Mouse (Mus musculus) bone marrow macrophage, adult 2 months (primary cell): Measurements from ENCODE around the gene Nol11. TPM values are rescaled to one million over a fixed set of nuclear protein-coding genes. Genes with fewer than 3 reads are reported as not detected.
A peak's percentile ranks its signal among the peaks of the same experiment; 100 is the strongest.

Source experiments
- H3K27ac ChIP-seq: 2 replicates; pipeline ENCODE4 v1.5.1; 2012; ENCODE audit warnings: low read depth, low read length; ENCODE audit not compliant: insufficient read depth
- H3K4me1 ChIP-seq: 2 replicates; pipeline ENCODE4 v1.6.1; 2012; ENCODE audit warnings: low read length; ENCODE audit not compliant: control insufficient read depth, insufficient read depth
- H3K4me3 ChIP-seq: 2 replicates; pipeline ENCODE4 v1.5.1; 2012; ENCODE audit warnings: mild to moderate bottlenecking, low read length, moderate library complexity; ENCODE audit not compliant: insufficient read depth
- CTCF ChIP-seq: IDR thresholded peaks from 2 replicates; pipeline ENCODE4 v1.5.1; 2012; ENCODE audit warnings: low read depth, mild to moderate bottlenecking, low read length, moderate library complexity
- POLR2A ChIP-seq: IDR thresholded peaks from 2 replicates; pipeline ENCODE4 v1.6.1; 2012; ENCODE audit warnings: mild to moderate bottlenecking, low read depth, low read length, borderline replicate concordance
- polyA plus RNA-seq: library from polyadenylated mRNA; stranded (reverse); fragments of >200 nt; gene quantifications from 2 replicates; pipeline ENCODE4 v1.2.4, GENCODE M21; 2012; ENCODE audit not compliant: missing spikeins, insufficient read depth, insufficient read length

The Nol11 gene
- polyA plus RNA-seq, 1 experiment, result 18.4 TPM

DNA sequence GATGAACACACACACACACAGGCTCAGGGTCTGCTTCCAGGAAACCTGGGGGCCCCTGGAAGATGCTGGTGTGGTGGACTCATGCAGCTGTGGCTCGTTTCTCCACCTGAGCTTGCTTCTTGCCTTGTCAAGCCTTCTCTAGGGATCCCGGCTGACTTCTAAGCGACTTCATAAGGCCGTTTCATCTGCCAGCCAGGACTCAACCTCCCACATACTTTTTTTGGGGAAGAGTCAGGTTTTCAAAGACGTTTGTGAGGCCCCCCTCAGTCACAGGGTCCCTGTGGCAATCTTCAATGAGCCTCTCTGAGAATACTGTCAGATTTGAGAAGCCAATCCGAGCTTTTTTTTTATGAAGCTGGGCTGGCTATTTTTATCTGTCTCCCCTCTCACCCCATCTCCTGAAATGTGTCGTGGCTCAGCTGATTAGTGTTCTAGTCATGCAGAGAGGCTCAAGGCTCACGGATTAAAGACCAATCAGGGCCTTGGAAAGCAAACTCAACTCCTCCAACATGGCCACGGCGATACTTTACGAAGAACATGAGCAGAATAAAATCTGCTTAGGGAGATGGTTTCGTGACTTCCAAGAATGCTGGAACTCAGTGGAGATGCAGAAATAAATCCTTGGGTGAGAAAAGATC is 33.5 kb upstream of the Nol11 start:
- no peak overlapping the region for H3K27ac ChIP-seq
- TF ChIP-seq POLR2A (no peak), CTCF (no peak)
- H3K4me1 ChIP-seq, result peaks cover 6% of the 10 kb centered on the region; the same call in 1 of the 2 replicates
- H3K4me3 ChIP-seq, result no peak overlapping the region

DNA sequence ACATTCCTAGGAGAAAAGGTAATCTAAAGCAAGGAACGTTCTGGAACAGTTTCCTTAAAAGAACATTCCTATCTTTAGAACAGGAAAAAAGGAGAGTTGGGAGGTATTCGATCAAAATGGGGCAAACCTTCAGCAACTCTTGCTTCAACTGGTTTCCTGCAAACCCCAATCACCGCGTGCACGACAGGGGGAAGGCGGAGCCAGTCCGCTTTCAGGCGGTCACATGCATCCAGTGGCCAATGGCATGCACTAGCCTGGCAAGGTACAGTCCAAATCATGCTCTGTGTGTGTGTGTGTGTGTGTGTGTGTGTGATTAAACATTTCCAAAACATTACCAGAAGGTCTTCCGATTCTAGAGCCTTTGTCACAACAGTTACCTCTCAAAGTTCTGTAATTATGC is 25.9 kb upstream of the Nol11 start:
- no peak for TF ChIP-seq POLR2A
- no peak overlapping the region for H3K4me3 ChIP-seq
- no peak overlapping the region for H3K27ac ChIP-seq
- no peaks in the 10 kb centered on the region for H3K4me1 ChIP-seq

DNA sequence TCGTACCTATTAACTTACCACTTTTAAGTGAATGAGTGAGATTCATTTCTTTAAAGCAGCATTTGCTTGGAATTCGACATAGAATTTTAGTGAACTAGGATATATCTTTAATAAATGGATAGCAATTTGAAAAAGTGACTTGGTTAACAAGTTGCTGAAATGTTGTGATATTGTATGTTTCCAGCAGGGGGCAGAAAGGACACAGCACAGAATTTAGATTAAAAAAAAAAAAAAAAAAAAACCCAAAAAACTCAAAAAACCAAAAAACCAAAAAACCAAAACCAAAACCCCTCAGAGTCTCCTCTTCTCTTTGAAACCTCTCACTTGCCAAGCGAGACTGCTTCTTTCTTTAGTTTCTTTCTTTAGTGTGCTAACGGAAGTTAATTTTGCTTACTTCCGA is 24.6 kb upstream of the Nol11 start:
- TF ChIP-seq CTCF (no peak), POLR2A (no peak)
- Histone ChIP-seq H3K27ac (no peak overlapping the region), H3K4me1 (peaks cover 6% of the 10 kb centered on the region), H3K4me3 (no peak overlapping the region)

DNA sequence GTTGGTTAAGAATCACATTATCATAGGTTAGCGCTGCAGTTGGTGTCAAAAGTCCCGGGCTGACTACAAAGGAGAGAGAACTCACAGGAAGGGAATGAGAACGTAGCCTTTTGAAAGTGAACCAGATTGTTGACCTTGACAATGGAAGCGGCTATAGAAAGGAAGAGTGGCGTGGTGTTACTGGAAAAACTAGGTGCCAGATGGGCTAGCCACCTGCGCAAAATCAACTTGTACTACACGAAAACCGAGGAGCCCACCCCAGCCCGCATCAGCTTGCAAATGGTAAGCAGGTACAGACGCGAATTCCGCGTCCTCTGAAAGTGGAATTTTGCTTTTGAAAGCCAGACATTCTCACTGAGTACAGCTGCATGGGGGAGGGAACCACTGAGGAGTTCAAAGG is 20.6 kb upstream of the Nol11 start:
- Histone ChIP-seq H3K27ac (no peak overlapping the region), H3K4me3 (no peak overlapping the region), H3K4me1 (peaks cover 6% of the 10 kb centered on the region)
- TF ChIP-seq POLR2A (no peak), CTCF (no peak)

DNA sequence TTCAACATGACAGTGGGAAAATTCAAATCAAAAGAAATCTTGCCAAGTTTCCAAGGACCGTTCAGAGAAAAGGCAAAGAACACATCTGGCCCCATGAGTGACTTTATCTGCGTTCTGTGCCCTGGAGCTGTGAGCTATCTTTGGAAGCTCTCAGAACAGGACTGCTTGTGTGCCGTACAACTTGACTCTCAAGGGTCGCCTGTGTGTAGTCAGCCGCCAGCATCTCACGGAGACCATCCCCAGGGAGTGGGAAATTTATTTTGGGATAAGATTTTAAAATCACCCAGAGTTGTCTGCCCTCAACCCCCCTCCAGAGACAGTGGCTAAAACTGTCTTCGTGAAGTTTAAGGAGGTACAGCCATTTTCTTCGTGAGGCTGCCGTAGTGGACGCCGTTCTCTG is 12.6 kb upstream of the Nol11 start:
- Histone ChIP-seq H3K4me1 (no peaks in the 10 kb centered on the region), H3K27ac (no peak overlapping the region), H3K4me3 (no peak overlapping the region)
- TF ChIP-seq POLR2A, result no peak

DNA sequence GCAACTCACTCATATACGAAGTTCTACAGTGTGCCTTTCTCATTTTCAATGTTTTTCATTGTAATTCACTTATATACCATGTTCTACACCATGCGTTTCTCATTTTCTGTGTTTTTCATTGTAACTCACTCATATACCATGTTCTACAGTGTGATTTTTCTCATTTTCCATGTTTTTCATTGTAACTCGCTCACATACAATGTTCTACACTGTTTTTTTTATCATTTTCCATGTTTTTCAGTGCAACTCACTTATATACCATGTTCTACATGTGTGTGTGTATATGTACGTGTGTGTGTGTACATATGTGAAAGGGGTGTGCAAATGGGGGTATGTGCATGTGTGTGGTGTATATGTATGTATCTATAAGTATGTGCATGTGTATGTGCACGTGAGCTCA is 10.1 kb upstream of the Nol11 start:
- no peak for TF ChIP-seq CTCF
- no peak for TF ChIP-seq POLR2A
- no peak overlapping the region for H3K27ac ChIP-seq
- no peak overlapping the region for H3K4me3 ChIP-seq
- no peaks in the 10 kb centered on the region for H3K4me1 ChIP-seq

DNA sequence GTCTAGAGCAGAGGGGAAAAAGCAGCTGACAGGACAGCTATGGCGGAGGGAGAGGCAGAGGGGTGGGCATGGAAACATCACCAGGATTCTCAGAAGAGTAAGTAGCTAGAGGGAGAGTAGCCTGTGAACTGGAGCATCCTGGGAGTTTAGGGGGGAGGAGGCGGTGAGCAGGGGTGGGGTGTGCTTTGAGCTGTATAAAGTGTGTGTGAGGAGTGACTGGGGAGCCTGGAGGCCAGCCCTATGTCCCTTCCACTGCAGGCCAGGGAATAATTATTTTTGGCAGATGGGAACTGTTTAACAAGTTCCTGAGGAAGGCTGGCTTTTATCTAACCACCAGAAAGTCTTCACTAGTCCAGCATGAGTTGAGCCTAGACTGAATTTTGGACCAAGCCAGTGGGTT is 6.2 kb upstream of the Nol11 start:
- no peaks in the 10 kb centered on the region for H3K4me1 ChIP-seq
- TF ChIP-seq POLR2A (no peak), CTCF (no peak)
- H3K4me3 ChIP-seq, result no peak overlapping the region
- no peak overlapping the region for H3K27ac ChIP-seq

DNA sequence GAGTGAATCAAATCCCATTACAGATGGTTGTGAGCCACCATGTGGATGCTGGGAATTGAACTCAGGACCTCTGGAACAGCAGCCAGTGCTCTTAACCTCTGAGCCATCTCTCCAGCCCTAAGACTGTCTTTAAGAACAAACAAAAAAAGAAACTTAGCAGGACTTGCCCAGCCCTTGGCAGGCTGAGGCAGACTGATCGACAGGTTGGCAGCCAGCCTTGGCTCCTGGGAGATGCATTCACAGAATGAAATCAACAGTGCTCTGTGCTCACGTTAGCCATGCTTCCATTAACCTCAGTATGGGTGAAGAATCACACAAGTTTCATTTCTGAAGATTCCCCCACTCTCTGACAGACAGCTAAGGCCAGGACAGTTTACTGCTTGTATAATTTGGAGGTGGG is 1.2 kb upstream of the Nol11 start:
- peaks cover 3% of the 10 kb centered on the region; the same call in 1 of the 2 replicates for H3K4me1 ChIP-seq
- no peak overlapping the region for H3K27ac ChIP-seq
- TF ChIP-seq POLR2A (no peak), CTCF (no peak)
- H3K4me3 ChIP-seq, result no peak overlapping the region

DNA sequence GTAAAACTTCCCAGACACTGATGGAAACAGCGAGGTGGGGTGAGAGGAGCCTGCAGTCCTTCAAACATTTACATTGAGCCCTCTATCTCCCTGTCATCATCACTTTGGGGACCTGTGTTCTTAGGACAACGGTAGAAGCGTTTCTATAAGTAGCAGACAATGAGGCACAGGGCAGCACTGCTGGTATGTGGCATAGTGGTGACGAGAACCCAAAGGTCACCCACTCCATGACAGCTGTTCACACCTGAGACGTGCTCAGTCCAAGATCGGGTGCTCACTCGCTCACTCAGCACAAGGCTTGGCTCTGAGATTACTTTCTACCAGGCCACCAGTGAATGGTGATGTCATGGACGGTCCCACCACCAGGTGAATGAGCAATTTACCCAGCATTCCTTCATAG is 5.4 kb downstream of the Nol11 start:
- Histone ChIP-seq H3K27ac (no peak overlapping the region), H3K4me3 (no peak overlapping the region), H3K4me1 (no peaks in the 10 kb centered on the region)
- TF ChIP-seq CTCF (no peak), POLR2A (no peak)

DNA sequence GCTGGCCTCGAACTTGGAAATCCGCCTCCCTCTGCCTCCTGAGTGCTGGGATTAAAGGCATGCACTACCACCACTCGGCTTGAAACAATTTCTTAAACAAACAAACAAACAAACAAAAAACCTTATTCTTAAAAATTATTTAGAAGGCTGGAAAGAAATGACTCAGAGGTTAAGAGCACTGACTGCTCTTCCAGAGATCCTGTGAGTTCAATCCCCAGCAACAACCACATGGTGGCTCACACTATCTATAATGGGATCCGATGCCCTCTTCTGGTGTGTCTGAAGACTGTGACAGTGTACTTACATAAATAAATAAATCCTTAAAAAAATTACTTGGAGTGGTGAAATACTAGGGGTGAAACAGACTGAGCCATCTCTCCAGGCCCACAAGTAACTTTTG is 28.0 kb downstream of the Nol11 start:
- no peaks in the 10 kb centered on the region for H3K4me1 ChIP-seq
- TF ChIP-seq POLR2A, result no peak
- no peak for TF ChIP-seq CTCF
- no peak overlapping the region for H3K27ac ChIP-seq
- H3K4me3 ChIP-seq, result no peak overlapping the region

DNA sequence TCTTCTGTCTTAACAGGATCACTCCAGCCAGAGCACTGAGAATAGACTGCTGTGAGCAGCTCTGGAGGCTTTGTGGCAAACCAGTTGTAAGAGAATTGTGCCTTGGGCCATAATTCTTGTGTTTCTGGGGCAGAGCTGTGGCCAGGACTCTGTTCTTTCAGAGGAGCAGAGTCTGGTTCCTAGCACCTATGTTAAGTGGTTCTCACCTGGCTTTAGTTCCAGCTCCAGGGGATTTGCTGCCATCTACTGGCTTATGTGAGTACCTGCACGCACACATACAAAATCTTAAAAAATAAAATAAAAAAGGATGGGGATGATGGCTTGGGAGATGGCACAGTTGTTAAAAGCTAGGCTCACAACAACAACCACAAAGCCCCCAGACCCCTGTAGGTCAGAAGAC is 30.1 kb downstream of the Nol11 start:
- Histone ChIP-seq H3K4me1 (no peaks in the 10 kb centered on the region), H3K4me3 (no peak overlapping the region), H3K27ac (no peak overlapping the region)
- peak; percentile 57 for TF ChIP-seq CTCF
- no peak for TF ChIP-seq POLR2A
